Mouse (Mus musculus) lung, postnatal 14 days (tissue): ENCODE measurements around the gene Rbbp5.

Source experiments
- DNase-seq: peaks from one replicate; pipeline ENCODE4 v3.0.0; 2021

Gene Rbbp5

GRCm38 (mm10) chr1:132541824-132542599 lies 64.8 kb downstream of the Rbbp5 start:
- DNase-seq: no peak

GRCm38 (mm10) chr1:132542762-132543306 lies 65.7 kb downstream of the Rbbp5 start, which contains the start of gene Cntn2:
Cntn2 (minus strand) TSS chr1:132543256.
- DNase-seq: no peak

DNA sequence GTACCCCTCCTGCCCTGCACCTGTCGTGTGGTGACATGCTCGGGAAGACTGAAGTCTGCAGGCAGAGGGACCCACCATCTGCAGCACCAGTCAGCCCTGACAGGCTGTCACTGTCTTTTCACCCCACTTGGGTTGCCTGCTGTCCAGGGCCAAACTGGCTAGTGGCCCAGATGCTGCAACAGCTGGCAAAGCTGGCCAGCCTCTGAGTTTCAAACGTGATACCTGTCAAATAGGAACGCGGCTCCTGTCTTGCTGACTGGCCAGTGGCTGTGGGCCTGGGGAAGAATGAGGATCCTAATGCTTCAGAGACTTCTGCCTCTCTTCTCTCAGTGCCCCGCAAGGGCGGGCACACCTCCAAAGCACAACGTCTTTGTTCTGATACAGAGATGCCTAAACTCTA lies 66.6 kb downstream of the Rbbp5 start:
- no peak for DNase-seq
